Mouse (Mus musculus) thymus, postnatal 10 days (tissue): ENCODE results near the gene Rnf25.

ENCODE experiments used
- DNase-seq, 2 experiments: peaks; one replicate each; pipeline ENCODE4 v3.0.0; 2021; ENCODE audit warnings: low spot score in 2 of 2

Gene Rnf25

GRCm38 (mm10) chr1:74601267-74601962, at the start of gene Rnf25, which contains the start of gene Stk36:
Rnf25 (minus strand) TSS chr1:74601397.
Stk36 (plus strand) TSS chr1:74601445.
- DNase-seq: peak; percentile 69 to 76

GRCm38 (mm10) chr1:74643926-74644325, 42.7 kb upstream of the Rnf25 start:
- peak in 1 of 2 experiments; percentile 27 for DNase-seq

GRCm38 (mm10) chr1:74643524-74643923, 42.3 kb upstream of the Rnf25 start:
- no peak for DNase-seq

GRCm38 (mm10) chr1:74632734-74633133, 31.5 kb upstream of the Rnf25 start:
- no peak for DNase-seq

GRCm38 (mm10) chr1:74628001-74628400, 26.8 kb upstream of the Rnf25 start:
- DNase-seq: no peak

GRCm38 (mm10) chr1:74626076-74626475, 24.9 kb upstream of the Rnf25 start:
- DNase-seq: no peak

- no peak for DNase-seq
Observed at GRCm38 (mm10) chr1:74624183-74624582, 23.0 kb upstream of the Rnf25 start.

GRCm38 (mm10) chr1:74600501-74601266, 513 bp downstream of the Rnf25 start:
- DNase-seq: no peak

- no peak for DNase-seq
Observed at GRCm38 (mm10) chr1:74594434-74594833, 6.8 kb downstream of the Rnf25 start.

- peak; percentile 98 for DNase-seq
Observed at GRCm38 (mm10) chr1:74587773-74588445, 13.3 kb downstream of the Rnf25 start, which contains the start of the genes Zfp142 and Bcs1l. Zfp142 (minus strand) TSS chr1:74588246. Bcs1l (plus strand) TSS chr1:74588289.

GRCm38 (mm10) chr1:74587233-74587772, 13.9 kb downstream of the Rnf25 start:
- no peak for DNase-seq

- DNase-seq: no peak
Observed at GRCm38 (mm10) chr1:74584616-74585398, 16.4 kb downstream of the Rnf25 start.

GRCm38 (mm10) chr1:74582621-74583020, 18.6 kb downstream of the Rnf25 start:
- no peak for DNase-seq

GRCm38 (mm10) chr1:74569739-74570719, 31.2 kb downstream of the Rnf25 start:
- DNase-seq: no peak

GRCm38 (mm10) chr1:74565834-74566233, 35.4 kb downstream of the Rnf25 start:
- no peak for DNase-seq

- no peak for DNase-seq
Observed at GRCm38 (mm10) chr1:74559061-74559460, 42.1 kb downstream of the Rnf25 start.

GRCm38 (mm10) chr1:74544184-74544583, 57.0 kb downstream of the Rnf25 start, which contains the start of gene Usp37:
Usp37 (minus strand) TSS chr1:74544284.
- DNase-seq: no peak
